Mouse (Mus musculus) liver, embryonic 15.5 days (tissue): ENCODE data around the gene Mnat1. TPM values are rescaled to one million over a fixed set of nuclear protein-coding genes. Genes with fewer than 3 reads are reported as not detected.

Experiments used
- ATAC-seq: fragments of 200-750 bp; cut with Nextera tagmentation; 2 replicates; pipeline ENCODE4 v1.8.0; 2017; ENCODE audit warnings: moderate number of reproducible peaks, mild to moderate bottlenecking, moderate library complexity; ENCODE audit not compliant: insufficient read depth
- H3K27ac ChIP-seq: fragments of 300-500 bp; sonication (generic); replicated peaks from 2 replicates; pipeline ENCODE4 v1.5.1; 2015; ENCODE audit warnings: mild to moderate bottlenecking, inconsistent platforms
- H3K27me3 ChIP-seq: fragments of 300-500 bp; sonication (generic); 2 replicates; pipeline ENCODE4 v1.6.1; 2015; ENCODE audit warnings: mild to moderate bottlenecking, inconsistent platforms
- H3K36me3 ChIP-seq: fragments of 300-500 bp; sonication (generic); replicated peaks from 2 replicates; pipeline ENCODE4 v1.6.1; 2015; ENCODE audit warnings: moderate library complexity, mild to moderate bottlenecking, inconsistent platforms
- H3K4me1 ChIP-seq: fragments of 300-500 bp; sonication (generic); replicated peaks from 2 replicates; pipeline ENCODE4 v1.6.1; 2015; ENCODE audit warnings: inconsistent platforms
- H3K4me2 ChIP-seq: fragments of 300-500 bp; sonication (generic); 2 replicates; pipeline ENCODE4 v1.6.1; 2015; ENCODE audit warnings: moderate library complexity, mild to moderate bottlenecking, inconsistent platforms
- H3K4me3 ChIP-seq: fragments of 300-500 bp; sonication (generic); replicated peaks from 2 replicates; pipeline ENCODE4 v1.5.1; 2015; ENCODE audit warnings: mild to moderate bottlenecking, inconsistent platforms
- H3K9ac ChIP-seq: fragments of 300-500 bp; sonication (generic); 2 replicates; pipeline ENCODE4 v1.6.1; 2015; ENCODE audit warnings: moderate library complexity, mild to moderate bottlenecking, inconsistent platforms
- H3K9me3 ChIP-seq: fragments of 300-500 bp; sonication (generic); replicated peaks from 2 replicates; pipeline ENCODE4 v1.6.1; 2016; ENCODE audit warnings: inconsistent platforms
- WGBS: fragments of 180-500 bp; shearing (Covaris S2); methylation state at CpG from one replicate; pipeline ENCODE4 v1.1.7; 2015; ENCODE audit warnings: mixed read lengths; ENCODE audit not compliant: insufficient replicate concordance; 5-methylcytosine and 5-hydroxymethylcytosine counted together
- polyA plus RNA-seq: library from polyadenylated mRNA; unstranded; fragments of >200 nt; fragmentation: Nextera tagmentation; extraction: Ambion mirVana; gene quantifications from 2 replicates; pipeline ENCODE4 v1.2.1, GENCODE M21; 2015

Mnat1 gene
- polyA plus RNA-seq, 1 experiment from 2014 or later, result 8.0 TPM

DNA sequence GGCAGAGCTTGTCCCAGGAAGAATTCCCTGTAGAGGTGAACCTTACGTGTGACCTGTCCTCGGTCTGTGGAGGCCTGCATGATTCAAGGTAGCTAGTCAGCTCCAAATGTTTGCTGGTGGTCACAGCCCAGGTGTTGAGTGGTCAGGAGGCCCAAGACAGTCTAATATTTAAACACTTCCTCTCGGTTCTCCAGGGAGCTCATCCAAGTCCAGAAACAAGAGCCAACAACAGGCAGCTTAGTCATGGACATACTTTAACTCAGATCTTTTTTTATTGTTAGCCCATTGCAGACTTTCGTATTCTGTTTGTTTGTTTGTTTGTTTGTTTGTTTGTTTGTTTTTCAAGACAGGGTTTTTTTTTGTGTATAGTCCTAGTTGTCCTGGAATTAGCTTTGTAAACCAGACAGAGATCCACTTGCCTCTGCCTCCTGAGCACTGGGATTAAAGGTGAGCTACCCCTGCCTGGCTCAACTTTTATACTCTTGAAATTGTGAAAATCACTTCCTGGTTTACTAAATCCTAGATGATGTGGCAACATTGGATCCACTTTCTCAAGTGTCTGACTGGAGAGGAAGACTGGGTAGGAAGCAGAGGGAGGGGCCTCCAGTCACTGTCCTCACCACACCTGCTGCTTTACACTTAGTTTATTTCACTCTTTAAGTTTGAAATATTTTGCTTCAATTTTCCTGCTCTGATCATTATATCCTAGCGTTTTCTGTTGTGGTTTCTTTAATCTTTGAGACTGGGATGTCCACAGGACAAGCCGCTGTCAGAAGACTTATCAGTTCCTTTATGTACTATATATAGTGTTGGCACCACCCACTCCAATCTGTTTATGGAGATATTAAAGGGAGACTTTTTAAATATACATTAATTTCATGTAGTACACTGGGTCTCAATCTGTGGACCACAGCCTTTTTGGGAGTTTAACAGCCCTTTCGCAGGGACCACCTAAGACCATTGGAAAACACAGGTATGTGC lies 194.5 kb downstream of the Mnat1 start:
- Histone ChIP-seq H3K9me3 (no peaks in the 10 kb centered on the region), H3K4me1 (no peaks in the 10 kb centered on the region), H3K27me3 (no peaks in the 10 kb centered on the region), H3K9ac (no peak overlapping the region), H3K27ac (no peak overlapping the region), H3K4me3 (no peak overlapping the region), H3K4me2 (no peak overlapping the region), H3K36me3 (no peaks in the 10 kb centered on the region)
- WGBS, result 56% methylated on average over 7 of the region's 7 CpGs
- no peak for ATAC-seq

Other genes with a start within 250 kb of the Mnat1 start
- not detected in 2 replicates for gene Six6, start 183.8 kb upstream of the Mnat1 start, polyA plus RNA-seq
- gene 4930447C04Rik, start 182.9 kb upstream of the Mnat1 start, polyA plus RNA-seq, result 0.24 and 0.35 TPM in 2 replicates
- gene Six1, start 69.8 kb upstream of the Mnat1 start, polyA plus RNA-seq, result 0.29 and 0.53 TPM in 2 replicates
- gene Six4, start 10.3 kb upstream of the Mnat1 start, polyA plus RNA-seq, result 0.03 and 0.07 TPM in 2 replicates
- gene Trmt5, start 163.0 kb downstream of the Mnat1 start, polyA plus RNA-seq, result 6.3 and 6.4 TPM in 2 replicates
- gene Slc38a6, start 163.1 kb downstream of the Mnat1 start, polyA plus RNA-seq, result 1.0 and 1.4 TPM in 2 replicates